Mouse (Mus musculus) limb, embryonic 12.5 days (tissue): ENCODE data around the gene Gm14180. TPM values are rescaled to one million over a fixed set of nuclear protein-coding genes. Genes with fewer than 3 reads are reported as not detected.
"Not testable (repeated sequence)": the region's sequence is repeated elsewhere in the genome, so short reads cannot be mapped to it uniquely, and the experiment has no call there.

Experiments
- ATAC-seq: fragments of 200-750 bp; cut with Nextera tagmentation; 2 replicates; pipeline ENCODE4 v1.8.0; 2017; ENCODE audit warnings: low read depth, moderate TSS enrichment; ENCODE audit not compliant: insufficient number of reproducible peaks, insufficient read depth, low FRiP score, low TSS enrichment
- H3K27ac ChIP-seq: fragments of 300-500 bp; sonication (generic); 2 replicates; pipeline ENCODE4 v1.5.1; 2016; ENCODE audit warnings: mild to moderate bottlenecking, moderate library complexity
- H3K27me3 ChIP-seq: fragments of 300-500 bp; sonication (generic); 2 replicates; pipeline ENCODE4 v1.6.1; 2016; ENCODE audit warnings: mild to moderate bottlenecking, moderate library complexity
- H3K36me3 ChIP-seq: fragments of 300-500 bp; sonication (generic); 2 replicates; pipeline ENCODE4 v1.6.1; 2016; ENCODE audit warnings: mild to moderate bottlenecking, moderate library complexity
- H3K4me1 ChIP-seq: fragments of 300-500 bp; sonication (generic); replicated peaks from 2 replicates; pipeline ENCODE4 v1.6.1; 2016
- H3K4me2 ChIP-seq: fragments of 300-500 bp; sonication (generic); 2 replicates; pipeline ENCODE4 v1.6.1; 2016; ENCODE audit warnings: mild to moderate bottlenecking, moderate library complexity
- H3K4me3 ChIP-seq: fragments of 300-500 bp; sonication (generic); replicated peaks from 2 replicates; pipeline ENCODE4 v1.5.1; 2016; ENCODE audit warnings: mild to moderate bottlenecking
- H3K9ac ChIP-seq: fragments of 300-500 bp; sonication (generic); replicated peaks from 2 replicates; pipeline ENCODE4 v1.6.1; 2016; ENCODE audit warnings: mild to moderate bottlenecking, moderate library complexity
- H3K9me3 ChIP-seq: fragments of 300-500 bp; sonication (generic); 2 replicates; pipeline ENCODE4 v1.6.1; 2016; ENCODE audit warnings: mild to moderate bottlenecking, moderate library complexity
- WGBS: fragments of 180-500 bp; shearing (Covaris S2); methylation state at CpG from one replicate; pipeline ENCODE4 v1.1.7; 2016; 5-methylcytosine and 5-hydroxymethylcytosine counted together
- polyA plus RNA-seq: library from polyadenylated mRNA; unstranded; fragments of >200 nt; fragmentation: Nextera tagmentation; extraction: Ambion mirVana; gene quantifications from 2 replicates; pipeline ENCODE4 v1.2.1, GENCODE M21; 2016

Gm14180 gene
- polyA plus RNA-seq, result not detected in 2 replicates

DNA sequence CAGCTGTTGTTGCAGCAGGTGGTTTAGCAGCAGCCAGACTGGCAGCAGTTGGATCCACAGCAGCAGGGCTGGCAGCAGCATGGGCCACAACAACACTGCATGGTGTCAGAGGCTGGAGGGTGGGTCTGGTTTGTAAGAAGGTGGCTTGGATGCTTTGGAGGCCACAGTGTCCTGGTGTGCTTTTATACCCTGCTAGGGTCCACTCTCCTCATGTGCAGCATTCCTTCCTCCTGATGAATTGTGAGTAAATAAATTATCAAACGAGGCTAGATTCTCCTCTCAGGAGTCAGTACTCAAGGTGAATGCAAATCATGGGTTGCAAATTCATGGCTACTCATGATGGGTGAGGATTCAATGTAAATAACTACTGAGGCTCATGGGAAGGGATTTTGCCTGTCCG is at the start of gene Gm14180:
Gene Gm14180, minus strand, starts transcription at position 101 of the 400 bp plus-strand sequence.
- no peak for ATAC-seq
- no peak within 1 kb of the TSS for H3K9ac ChIP-seq
- no peaks in the 10 kb centered on the region for H3K27me3 ChIP-seq
- H3K9me3 ChIP-seq, result no peaks in the 10 kb centered on the region
- H3K4me3 ChIP-seq, result no peak within 1 kb of the TSS
- no peak within 1 kb of the TSS for H3K4me2 ChIP-seq
- no peaks in the 10 kb centered on the region for H3K4me1 ChIP-seq
- 65% methylated on average over 2 of the region's 2 CpGs for WGBS
- no peak within 1 kb of the TSS for H3K27ac ChIP-seq
- H3K36me3 ChIP-seq, result no peaks in the 10 kb centered on the region

DNA sequence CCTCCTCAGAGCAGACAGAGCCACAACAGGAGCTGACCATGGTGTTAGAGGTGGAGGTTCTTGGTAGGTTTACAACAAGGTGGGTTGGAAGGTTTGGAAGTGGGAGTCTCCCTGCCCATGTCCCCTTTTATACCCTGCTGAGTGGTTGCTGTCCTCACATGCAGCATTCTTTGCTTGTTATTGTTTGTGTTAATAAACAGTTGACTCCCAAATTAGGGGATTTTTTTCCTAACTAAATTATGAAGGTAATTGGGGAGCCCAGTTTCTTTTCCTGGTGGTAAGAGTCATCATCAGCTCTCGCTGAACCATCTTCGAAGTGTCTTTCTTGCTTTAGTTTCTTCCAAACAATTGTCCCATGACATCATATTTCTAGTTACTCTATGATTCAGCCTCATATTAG is 46.5 kb upstream of the Gm14180 start, which contains the start of gene Krtap4-8:
Gene Krtap4-8, minus strand, starts transcription at position 101 of the 400 bp plus-strand sequence.
- no peaks in the 10 kb centered on the region for H3K36me3 ChIP-seq
- no peaks in the 10 kb centered on the region for H3K9me3 ChIP-seq
- no peak within 1 kb of the TSS for H3K9ac ChIP-seq
- WGBS, result 93% methylated on average over 2 of the region's 2 CpGs
- no peak within 1 kb of the TSS for H3K4me2 ChIP-seq
- ATAC-seq, result no peak
- H3K27ac ChIP-seq, result no peak within 1 kb of the TSS
- no peaks in the 10 kb centered on the region; the same call in 1 of the 2 replicates for H3K4me1 ChIP-seq
- H3K27me3 ChIP-seq, result no peaks in the 10 kb centered on the region
- H3K4me3 ChIP-seq, result no peak within 1 kb of the TSS

DNA sequence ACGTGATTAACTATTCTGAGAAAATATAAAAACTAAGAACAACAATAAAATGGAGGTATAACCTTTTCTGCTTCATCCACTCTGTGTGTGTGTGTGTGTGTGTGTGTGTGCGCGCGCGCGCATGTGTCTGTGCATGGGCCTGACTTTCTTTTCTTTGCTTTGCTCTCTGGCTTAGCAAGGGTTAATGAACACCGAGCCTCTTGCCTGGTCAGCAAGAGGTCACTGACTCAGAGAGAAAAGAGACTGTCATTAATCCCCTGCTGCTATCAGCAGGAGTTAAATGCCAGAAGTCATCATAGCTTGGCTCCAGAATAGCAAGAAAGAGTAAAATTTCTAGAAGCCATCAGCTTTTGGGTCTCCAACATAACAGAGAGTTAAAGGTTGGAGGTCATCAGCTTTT is 44.3 kb upstream of the Gm14180 start:
- no peaks in the 10 kb centered on the region for H3K27me3 ChIP-seq
- H3K9me3 ChIP-seq, result no peaks in the 10 kb centered on the region
- no peak overlapping the region for H3K4me2 ChIP-seq
- whole genome bisulfite sequencing, result 58% methylated on average over 7 of the region's 7 CpGs
- no peak for ATAC-seq
- H3K36me3 ChIP-seq, result no peaks in the 10 kb centered on the region
- no peak overlapping the region for H3K27ac ChIP-seq
- no peaks in the 10 kb centered on the region; the same call in 1 of the 2 replicates for H3K4me1 ChIP-seq
- no peak overlapping the region for H3K4me3 ChIP-seq
- H3K9ac ChIP-seq, result no peak overlapping the region

DNA sequence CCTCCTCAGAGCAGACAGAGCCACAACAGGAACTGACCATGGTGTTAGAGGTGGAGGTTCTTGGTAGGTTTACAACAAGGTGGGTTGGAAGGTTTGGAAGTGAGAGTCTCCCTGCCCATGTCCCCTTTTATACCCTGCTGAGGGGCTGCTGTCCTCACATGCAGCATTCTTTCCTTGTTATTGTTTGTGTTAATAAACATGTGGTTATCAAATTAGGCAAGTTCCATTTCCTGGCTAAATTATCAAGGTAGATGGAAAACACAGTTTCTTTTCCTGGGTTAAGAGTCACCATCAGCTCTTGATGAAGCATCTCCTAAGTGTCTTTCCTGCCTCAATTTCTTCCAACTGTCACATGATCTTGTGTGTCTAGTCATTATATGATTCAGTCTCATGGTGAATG is 38.7 kb upstream of the Gm14180 start, which contains the start of gene Gm11595:
Gene Gm11595, minus strand, starts transcription at position 101 of the 400 bp plus-strand sequence.
- H3K9me3 ChIP-seq, H3K4me3 ChIP-seq, H3K27me3 ChIP-seq, H3K36me3 ChIP-seq, H3K4me1 ChIP-seq, H3K4me2 ChIP-seq, ATAC-seq, H3K27ac ChIP-seq, H3K9ac ChIP-seq: not testable (repeated sequence)

DNA sequence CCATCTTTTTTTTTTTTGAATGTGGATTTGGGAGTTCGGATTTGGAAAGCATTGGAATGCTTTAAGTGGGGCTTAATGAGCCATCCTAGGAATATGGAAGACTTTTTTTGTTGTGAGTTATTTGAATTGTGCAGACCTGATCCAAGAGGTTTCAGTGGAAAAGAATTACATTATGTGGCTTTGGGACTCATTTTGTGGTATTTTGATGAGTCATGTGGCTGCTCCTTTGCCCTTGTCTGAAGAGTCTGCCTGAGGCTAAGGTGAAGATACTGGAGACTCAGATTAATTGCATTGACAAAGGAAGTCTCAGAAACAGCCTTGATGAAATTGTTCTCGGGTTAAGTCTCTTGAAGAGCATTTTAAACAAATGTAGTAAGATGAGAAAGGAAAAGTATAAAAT is 34.3 kb upstream of the Gm14180 start:
- Histone ChIP-seq H3K4me1 (no peaks in the 10 kb centered on the region), H3K9ac (no peak overlapping the region), H3K36me3 (no peaks in the 10 kb centered on the region), H3K27me3 (no peaks in the 10 kb centered on the region), H3K4me2 (no peak overlapping the region), H3K9me3 (no peaks in the 10 kb centered on the region), H3K4me3 (no peak overlapping the region), H3K27ac (no peak overlapping the region)
- ATAC-seq, result no peak
- WGBS, result 82% methylated on average over 2 of the region's 2 CpGs

DNA sequence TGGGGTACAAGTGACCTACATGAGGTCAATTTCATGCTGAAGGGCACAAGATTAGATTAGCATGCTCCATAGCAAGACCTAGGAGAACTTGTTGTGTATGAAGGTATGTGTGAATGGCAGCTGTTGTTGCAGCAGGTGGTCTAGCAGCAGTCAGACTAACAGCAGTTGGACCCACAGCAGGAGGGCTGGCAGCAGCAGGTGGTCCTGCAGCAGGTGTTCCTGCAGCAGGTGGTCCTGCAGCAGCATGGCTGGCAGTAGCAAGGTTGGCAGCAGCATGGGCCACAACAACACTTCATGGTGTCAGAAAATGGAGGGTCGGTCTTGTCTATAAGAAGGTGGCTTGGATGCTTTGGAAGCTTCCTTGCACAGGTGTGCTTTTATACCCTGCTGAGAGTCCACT is 24.8 kb upstream of the Gm14180 start:
- Histone ChIP-seq H3K4me3 (no peak overlapping the region), H3K27ac (no peak overlapping the region), H3K36me3 (no peaks in the 10 kb centered on the region), H3K27me3 (no peaks in the 10 kb centered on the region; the same call in 1 of the 2 replicates), H3K9ac (no peak overlapping the region), H3K4me1 (no peaks in the 10 kb centered on the region), H3K4me2 (no peak overlapping the region), H3K9me3 (no peaks in the 10 kb centered on the region)
- WGBS, result 69% methylated on average over 1 of the region's 1 CpGs
- ATAC-seq, result no peak

DNA sequence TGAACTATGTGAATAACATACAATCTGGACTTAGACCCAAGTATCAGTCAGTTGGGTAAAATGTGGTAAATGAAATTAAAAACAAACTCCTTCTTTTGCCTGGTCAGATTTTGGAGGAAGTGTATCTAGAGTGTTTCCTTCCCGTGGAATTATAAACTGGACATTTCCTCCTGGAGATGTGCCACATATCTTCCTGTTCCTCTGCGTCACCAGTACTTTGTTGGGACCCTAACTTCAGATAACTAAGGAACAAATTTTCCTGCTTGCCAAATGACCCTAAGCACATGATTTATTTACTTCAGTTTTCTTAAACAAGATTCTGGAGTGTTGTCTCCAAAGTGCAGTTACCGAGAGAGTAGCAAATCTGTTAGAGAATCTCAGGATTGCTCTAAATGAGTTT is 9.9 kb upstream of the Gm14180 start:
- Histone ChIP-seq H3K9ac (no peak overlapping the region), H3K4me3 (no peak overlapping the region), H3K27ac (no peak overlapping the region), H3K4me2 (no peak overlapping the region), H3K9me3 (no peaks in the 10 kb centered on the region), H3K36me3 (no peaks in the 10 kb centered on the region), H3K4me1 (no peaks in the 10 kb centered on the region), H3K27me3 (no peaks in the 10 kb centered on the region)
- ATAC-seq, result no peak
- 85% methylated on average over 3 of the region's 3 CpGs for WGBS

DNA sequence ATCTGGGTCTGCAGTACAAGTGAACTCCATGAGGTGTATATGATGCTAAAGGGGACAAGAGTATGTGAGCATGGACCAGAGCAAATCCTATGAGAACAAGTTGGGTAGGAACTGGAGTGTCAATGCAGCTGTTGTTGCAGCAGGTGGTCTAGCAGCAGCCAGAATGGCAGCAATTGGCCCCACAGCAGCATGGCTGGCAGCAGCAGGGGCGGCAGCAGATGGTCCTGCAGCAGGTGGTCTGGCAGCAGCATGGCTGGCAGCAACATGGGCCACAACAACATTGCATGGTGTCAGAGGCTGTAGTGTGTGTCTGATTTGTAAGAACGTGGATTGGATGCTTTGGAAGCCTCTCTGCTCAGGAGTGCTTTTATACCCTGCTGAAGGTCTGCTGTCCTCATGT is 10.0 kb downstream of the Gm14180 start:
- H3K4me2 ChIP-seq, result no peak overlapping the region
- H3K9ac ChIP-seq, result no peak overlapping the region
- no peak overlapping the region for H3K27ac ChIP-seq
- H3K4me3 ChIP-seq, result no peak overlapping the region
- H3K36me3 ChIP-seq, result no peaks in the 10 kb centered on the region
- no peaks in the 10 kb centered on the region for H3K9me3 ChIP-seq
- H3K27me3 ChIP-seq, result no peaks in the 10 kb centered on the region
- WGBS, result 72% methylated on average over 2 of the region's 2 CpGs
- no peaks in the 10 kb centered on the region for H3K4me1 ChIP-seq
- ATAC-seq, result no peak

DNA sequence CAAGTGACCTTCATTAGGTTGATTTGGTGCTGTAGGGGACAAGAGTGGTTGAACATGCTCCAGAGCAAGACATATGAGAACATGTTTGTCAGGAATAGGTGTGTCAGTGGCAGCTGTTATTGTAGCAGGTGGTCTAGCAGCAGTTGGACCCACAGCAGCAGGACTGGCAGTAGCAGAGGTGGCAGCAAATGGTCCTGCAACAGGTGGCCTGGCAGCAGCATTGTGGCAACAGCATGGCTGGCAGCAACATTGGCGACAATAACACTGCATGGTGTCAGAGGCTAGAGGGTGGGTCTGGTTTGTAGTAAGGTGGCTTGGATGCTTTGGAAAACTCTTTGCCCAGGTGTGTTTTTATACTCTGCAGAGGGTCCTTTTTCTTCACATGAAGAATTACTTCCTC is 15.3 kb downstream of the Gm14180 start:
- no peak overlapping the region for H3K27ac ChIP-seq
- H3K27me3 ChIP-seq, result no peaks in the 10 kb centered on the region
- WGBS, result 88% methylated on average over 1 of the region's 1 CpGs
- H3K36me3 ChIP-seq, result no peaks in the 10 kb centered on the region
- ATAC-seq, result no peak
- H3K9me3 ChIP-seq, result no peaks in the 10 kb centered on the region
- H3K9ac ChIP-seq, result no peak overlapping the region
- H3K4me2 ChIP-seq, result no peak overlapping the region
- H3K4me3 ChIP-seq, result no peak overlapping the region
- H3K4me1 ChIP-seq, result no peaks in the 10 kb centered on the region

DNA sequence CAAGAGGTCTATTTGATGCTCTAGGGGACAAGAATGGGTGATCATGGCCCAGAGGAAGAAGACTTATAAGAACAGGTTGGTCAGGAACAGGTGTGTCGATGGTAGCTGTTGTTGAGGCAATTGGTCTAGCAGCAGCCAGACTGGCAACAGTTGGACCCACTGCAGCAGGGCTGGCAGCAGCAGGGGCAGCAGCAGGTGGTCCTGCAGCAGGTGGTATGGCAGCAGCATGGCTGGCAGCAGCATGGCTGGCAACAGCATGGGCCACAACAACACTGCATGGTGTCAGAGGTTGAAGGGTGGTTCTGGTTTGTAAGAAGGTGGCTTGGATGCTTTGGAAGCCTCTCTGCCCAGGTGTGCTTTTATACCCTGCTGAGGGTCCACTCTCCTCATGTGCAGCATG is 43.6 kb downstream of the Gm14180 start, which contains the start of gene Gm14190:
Gene Gm14190, minus strand, starts transcription at position 278 of the 400 bp plus-strand sequence.
- Histone ChIP-seq H3K4me2 (no peak within 1 kb of the TSS), H3K27ac (no peak within 1 kb of the TSS), H3K27me3 (no peaks in the 10 kb centered on the region), H3K4me1 (no peaks in the 10 kb centered on the region), H3K9ac (no peak within 1 kb of the TSS), H3K36me3 (no peaks in the 10 kb centered on the region), H3K4me3 (no peak within 1 kb of the TSS), H3K9me3 (no peaks in the 10 kb centered on the region)
- 84% methylated on average over 1 of the region's 1 CpGs for WGBS
- ATAC-seq, result no peak

DNA sequence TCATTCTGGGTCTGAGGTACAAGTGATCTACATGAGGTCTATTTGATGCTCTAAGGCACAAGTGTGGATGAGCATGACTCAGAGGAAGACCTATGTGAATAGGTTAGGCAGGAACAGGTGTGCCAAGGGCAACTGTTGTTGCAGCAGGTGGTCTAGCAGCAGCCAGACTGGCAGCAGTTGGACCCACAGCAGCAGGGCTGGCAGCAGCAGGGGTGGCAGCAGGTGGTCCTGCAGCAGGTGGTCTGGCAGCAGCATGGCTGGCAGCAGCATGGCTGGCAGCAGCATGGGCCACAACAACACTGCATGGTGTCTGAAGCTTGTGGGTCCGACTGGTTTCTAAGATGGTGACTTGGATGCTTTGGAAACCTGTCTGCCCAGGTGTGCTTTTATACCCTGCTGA is 48.9 kb downstream of the Gm14180 start:
- not testable (repeated sequence) for H3K9ac ChIP-seq, ATAC-seq, H3K27ac ChIP-seq, H3K4me3 ChIP-seq, H3K4me2 ChIP-seq, H3K9me3 ChIP-seq, H3K27me3 ChIP-seq, H3K36me3 ChIP-seq, H3K4me1 ChIP-seq
- WGBS, result 66% methylated on average over 1 of the region's 1 CpGs
